Mouse (Mus musculus) midbrain, embryonic 14.5 days (tissue): Measurements from ENCODE around the gene Nudcd3. TPM values are rescaled to one million over a fixed set of nuclear protein-coding genes. Genes with fewer than 3 reads are reported as not detected.
A peak's percentile ranks its signal among the peaks of the same experiment; 100 is the strongest.

Experiments
- ATAC-seq: fragments of 200-750 bp; cut with Nextera tagmentation; 2 replicates; pipeline ENCODE4 v1.8.0; 2017; ENCODE audit warnings: moderate number of reproducible peaks, moderate library complexity; ENCODE audit not compliant: low FRiP score, low TSS enrichment
- DNase-seq: peaks from one replicate; pipeline ENCODE4 v3.0.0-alpha.2; 2015
- H3K27ac ChIP-seq: fragments of 300-500 bp; sonication (generic); replicated peaks from 2 replicates; pipeline ENCODE4 v1.5.1; 2014; ENCODE audit warnings: mild to moderate bottlenecking, low read depth, low read length, moderate library complexity
- H3K27me3 ChIP-seq: fragments of 300-500 bp; sonication (generic); 2 replicates; pipeline ENCODE4 v1.6.1; 2014; ENCODE audit warnings: low read length, control low read depth, mixed read lengths; ENCODE audit not compliant: control insufficient read depth, insufficient read depth
- H3K36me3 ChIP-seq: fragments of 300-500 bp; sonication (generic); 2 replicates; pipeline ENCODE4 v1.6.1; 2014; ENCODE audit warnings: low read length, control low read depth; ENCODE audit not compliant: control insufficient read depth, insufficient read depth
- H3K4me1 ChIP-seq: fragments of 300-500 bp; sonication (generic); 2 replicates; pipeline ENCODE4 v1.6.1; 2014; ENCODE audit warnings: mild to moderate bottlenecking, antibody characterized with exemption, low read length, control low read depth; ENCODE audit not compliant: control insufficient read depth, insufficient read depth
- H3K4me2 ChIP-seq: fragments of 300-500 bp; sonication (generic); 2 replicates; pipeline ENCODE4 v1.6.1; 2014; ENCODE audit warnings: mild to moderate bottlenecking, low read length, moderate library complexity
- H3K4me3 ChIP-seq: fragments of 300-500 bp; sonication (generic); replicated peaks from 2 replicates; pipeline ENCODE4 v1.5.1; 2014; ENCODE audit warnings: low read depth, low read length
- H3K9ac ChIP-seq: fragments of 300-500 bp; sonication (generic); replicated peaks from 2 replicates; pipeline ENCODE4 v1.6.1; 2014; ENCODE audit warnings: mild to moderate bottlenecking, low read length, moderate library complexity
- H3K9me3 ChIP-seq: fragments of 300-500 bp; sonication (generic); 2 replicates; pipeline ENCODE4 v1.6.1; 2016; ENCODE audit warnings: low read length, control low read depth, mixed read lengths; ENCODE audit not compliant: control insufficient read depth
- WGBS: fragments of 180-500 bp; shearing (Covaris S2); extraction: QIAGEN DNeasy Blood & Tissue Kit; methylation state at CpG from one replicate; pipeline ENCODE4 v1.1.7; 2014; 5-methylcytosine and 5-hydroxymethylcytosine counted together
- polyA plus RNA-seq: library from polyadenylated mRNA; unstranded; fragments of >200 nt; fragmentation: Nextera tagmentation; extraction: Ambion mirVana; gene quantifications from 2 replicates; pipeline ENCODE4 v1.2.1, GENCODE M21; 2014

Nudcd3 gene
- polyA plus RNA-seq, 1 experiment from 2014 or later = 57.8 TPM

- no peak overlapping the region for H3K27ac ChIP-seq
- peaks cover 15% of the 10 kb centered on the region for H3K4me1 ChIP-seq
- peaks cover 6% of the 10 kb centered on the region; the same call in 1 of the 2 replicates for H3K36me3 ChIP-seq
- no peak for DNase-seq
- no peaks in the 10 kb centered on the region for H3K9me3 ChIP-seq
- H3K4me3 ChIP-seq = no peak overlapping the region
- H3K27me3 ChIP-seq = no peaks in the 10 kb centered on the region
- no peak overlapping the region for H3K9ac ChIP-seq
- no peak for ATAC-seq
- H3K4me2 ChIP-seq = no peak overlapping the region
- 67% methylated on average over 11 of the region's 11 CpGs for WGBS
These were observed 15.8 kb downstream of the Nudcd3 start for GRCm38 (mm10) chr11:6184202-6184935.

- no peak overlapping the region for H3K27ac ChIP-seq
- no peak overlapping the region for H3K9ac ChIP-seq
- H3K4me1 ChIP-seq = peaks cover 24% of the 10 kb centered on the region
- H3K27me3 ChIP-seq = no peaks in the 10 kb centered on the region
- ATAC-seq = no peak
- no peak overlapping the region for H3K4me3 ChIP-seq
- WGBS = 42% methylated on average over 2 of the region's 2 CpGs
- peaks cover 2% of the 10 kb centered on the region; the same call in 1 of the 2 replicates for H3K36me3 ChIP-seq
- H3K9me3 ChIP-seq = no peaks in the 10 kb centered on the region
- peak; percentile 36 for DNase-seq
- no peak overlapping the region for H3K4me2 ChIP-seq
These were observed 17.0 kb downstream of the Nudcd3 start for GRCm38 (mm10) chr11:6183246-6183645.

DNA sequence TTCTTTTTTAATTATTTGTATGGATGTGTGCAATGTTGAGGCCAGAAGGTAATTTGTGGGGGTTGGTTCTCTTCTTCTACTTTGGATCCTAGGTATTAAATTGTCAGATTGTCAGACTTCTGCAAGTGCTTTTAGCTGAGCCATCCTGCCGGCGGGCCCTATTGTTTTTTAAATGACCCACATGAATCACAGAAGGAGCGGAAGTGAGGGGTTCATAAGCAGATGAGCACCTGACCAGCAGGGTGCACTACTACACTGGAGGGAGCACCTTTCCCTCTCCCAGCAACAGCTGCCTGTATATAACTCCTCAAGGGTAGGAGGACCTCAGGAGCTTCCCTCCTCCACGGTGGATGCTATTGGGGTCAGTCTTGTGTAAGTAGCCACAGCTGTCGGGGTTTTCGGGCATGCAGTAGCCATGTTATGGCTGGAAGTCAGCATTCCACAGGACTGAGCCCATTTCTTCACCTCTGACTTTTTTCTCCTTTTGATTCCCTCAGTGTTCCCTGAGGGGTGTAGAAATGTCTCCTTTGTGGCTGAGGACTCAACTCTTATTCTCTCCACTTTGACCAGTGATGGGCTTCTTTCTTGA, 19.3 kb downstream of the Nudcd3 start:
- Histone ChIP-seq H3K36me3 (no peaks in the 10 kb centered on the region), H3K27ac (no peak overlapping the region), H3K4me2 (no peak overlapping the region), H3K27me3 (no peaks in the 10 kb centered on the region), H3K4me3 (no peak overlapping the region), H3K9ac (no peak overlapping the region), H3K4me1 (peaks cover 22% of the 10 kb centered on the region), H3K9me3 (no peaks in the 10 kb centered on the region)
- WGBS = 46% methylated on average over 6 of the region's 6 CpGs
- ATAC-seq (no peak), DNase-seq (no peak)

DNA sequence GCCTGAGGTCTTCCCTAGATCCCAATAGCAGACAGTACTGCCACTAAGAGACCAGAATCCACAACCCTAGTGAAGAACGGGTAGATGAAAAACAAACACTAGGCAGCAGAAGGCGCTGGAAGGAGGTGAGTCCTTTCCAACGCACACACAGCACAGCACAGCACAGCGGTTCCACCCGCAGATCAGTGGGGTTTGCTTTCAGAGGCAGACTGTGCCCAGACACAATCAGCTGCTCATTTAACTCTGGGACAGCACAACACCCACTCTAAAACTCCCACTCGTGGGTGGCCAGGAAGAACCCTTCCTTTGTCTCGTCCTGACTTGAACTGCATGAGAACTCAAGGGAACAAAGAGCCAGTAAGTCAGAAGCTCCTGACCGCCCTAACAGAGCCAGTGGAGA, 21.0 kb downstream of the Nudcd3 start:
- Histone ChIP-seq H3K36me3 (no peaks in the 10 kb centered on the region), H3K9me3 (no peaks in the 10 kb centered on the region), H3K4me2 (no peak overlapping the region), H3K4me1 (peaks cover 20% of the 10 kb centered on the region), H3K27me3 (no peaks in the 10 kb centered on the region), H3K27ac (no peak overlapping the region), H3K4me3 (no peak overlapping the region), H3K9ac (no peak overlapping the region)
- ATAC-seq (no peak), DNase-seq (no peak)
- whole genome bisulfite sequencing = 12% methylated on average over 8 of the region's 8 CpGs

- Histone ChIP-seq H3K9ac (no peak overlapping the region), H3K4me1 (peaks cover 16% of the 10 kb centered on the region)
These were observed 21.5 kb downstream of the Nudcd3 start for GRCm38 (mm10) chr11:6178673-6179166.

GRCm38 (mm10) chr11:6177781-6178420, 22.3 kb downstream of the Nudcd3 start:
- DNase-seq = no peak
- no peaks in the 10 kb centered on the region for H3K27me3 ChIP-seq
- H3K4me2 ChIP-seq = no peak overlapping the region
- no peak overlapping the region for H3K9ac ChIP-seq
- no peak overlapping the region for H3K27ac ChIP-seq
- no peaks in the 10 kb centered on the region for H3K36me3 ChIP-seq
- peaks cover 12% of the 10 kb centered on the region for H3K4me1 ChIP-seq
- H3K4me3 ChIP-seq = no peak overlapping the region
- 19% methylated on average over 8 of the region's 8 CpGs for WGBS
- ATAC-seq = no peak
- no peaks in the 10 kb centered on the region for H3K9me3 ChIP-seq

More at GRCm38 (mm10) chr11:6178673-6179166, 21.5 kb downstream of the Nudcd3 start:
- no peak overlapping the region for H3K27ac ChIP-seq
- no peaks in the 10 kb centered on the region for H3K36me3 ChIP-seq
- no peaks in the 10 kb centered on the region for H3K27me3 ChIP-seq
- 10% methylated on average over 2 of the region's 2 CpGs for WGBS
- H3K4me2 ChIP-seq = no peak overlapping the region
- H3K9me3 ChIP-seq = no peaks in the 10 kb centered on the region
- no peak overlapping the region for H3K4me3 ChIP-seq
- ATAC-seq (no peak), DNase-seq (no peak)

DNA sequence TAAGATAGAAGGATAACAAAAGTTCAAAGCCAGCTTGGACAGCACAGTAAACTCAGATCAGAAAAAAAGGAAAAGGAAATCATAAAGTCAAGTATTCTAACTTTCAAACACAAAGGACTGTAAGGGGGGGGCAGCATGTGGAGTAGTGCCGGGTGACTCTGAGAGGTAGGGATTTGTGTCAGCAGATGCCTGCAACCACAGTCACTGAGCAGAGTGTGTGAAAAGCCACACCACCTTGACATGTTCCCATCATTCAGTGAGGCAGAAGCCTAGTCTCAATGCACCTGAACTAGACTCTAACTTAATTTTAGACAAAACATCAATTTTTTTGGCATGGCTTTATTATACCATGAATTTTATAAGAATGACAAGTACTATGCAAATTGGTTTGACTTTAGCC, 24.7 kb downstream of the Nudcd3 start:
- H3K36me3 ChIP-seq = no peaks in the 10 kb centered on the region
- no peak overlapping the region for H3K27ac ChIP-seq
- no peak for ATAC-seq
- DNase-seq = no peak
- H3K27me3 ChIP-seq = no peaks in the 10 kb centered on the region
- 65% methylated on average over 1 of the region's 1 CpGs for WGBS
- no peak overlapping the region for H3K4me3 ChIP-seq
- peaks cover 10% of the 10 kb centered on the region for H3K4me1 ChIP-seq
- H3K9me3 ChIP-seq = no peaks in the 10 kb centered on the region
- H3K9ac ChIP-seq = no peak overlapping the region
- no peak overlapping the region for H3K4me2 ChIP-seq

DNA sequence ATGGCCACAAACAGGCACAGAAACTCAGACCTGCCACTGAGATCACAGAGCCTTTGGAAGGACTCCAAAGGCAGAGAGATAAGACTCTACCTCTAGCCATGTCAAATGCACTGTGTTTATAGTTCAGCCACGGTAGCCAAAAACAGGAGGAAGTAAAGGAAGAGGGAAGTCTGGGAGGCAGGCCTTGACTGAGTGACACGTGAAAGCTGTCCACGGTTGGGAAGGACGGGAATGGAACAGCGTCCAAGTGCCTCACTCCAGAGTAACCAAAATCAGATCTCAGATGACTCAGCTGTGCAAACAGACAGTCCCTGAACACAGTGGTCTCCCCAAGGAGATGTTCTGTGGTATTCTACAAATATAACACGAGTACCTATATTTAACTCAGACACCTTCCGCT, 25.5 kb downstream of the Nudcd3 start:
- no peak overlapping the region for H3K27ac ChIP-seq

More for the DNA sequence above, 25.5 kb downstream of the Nudcd3 start:
- H3K4me3 ChIP-seq = no peak overlapping the region
- WGBS = 91% methylated on average over 7 of the region's 7 CpGs
- ATAC-seq = no peak
- no peak for DNase-seq
- no peak overlapping the region for H3K4me2 ChIP-seq
- H3K4me1 ChIP-seq = peaks cover 10% of the 10 kb centered on the region
- no peaks in the 10 kb centered on the region for H3K9me3 ChIP-seq
- no peaks in the 10 kb centered on the region for H3K27me3 ChIP-seq
- H3K36me3 ChIP-seq = no peaks in the 10 kb centered on the region
- no peak overlapping the region for H3K9ac ChIP-seq
